Mouse (Mus musculus) natural killer cell, adult 2 months (primary cell): ENCODE measurements at regions not wholly inside any gene's neighbourhood (a gene's known extent, or its start where the extent isn't known, plus 50 kb on each side); places are given as distances from the start of the nearest gene placed in this dataset.

Source experiments
- DNase-seq, 2 experiments: peaks; one replicate each; pipeline ENCODE4 v3.0.0; 2022; ENCODE audit warnings: low spot score in 2 of 2

DNA sequence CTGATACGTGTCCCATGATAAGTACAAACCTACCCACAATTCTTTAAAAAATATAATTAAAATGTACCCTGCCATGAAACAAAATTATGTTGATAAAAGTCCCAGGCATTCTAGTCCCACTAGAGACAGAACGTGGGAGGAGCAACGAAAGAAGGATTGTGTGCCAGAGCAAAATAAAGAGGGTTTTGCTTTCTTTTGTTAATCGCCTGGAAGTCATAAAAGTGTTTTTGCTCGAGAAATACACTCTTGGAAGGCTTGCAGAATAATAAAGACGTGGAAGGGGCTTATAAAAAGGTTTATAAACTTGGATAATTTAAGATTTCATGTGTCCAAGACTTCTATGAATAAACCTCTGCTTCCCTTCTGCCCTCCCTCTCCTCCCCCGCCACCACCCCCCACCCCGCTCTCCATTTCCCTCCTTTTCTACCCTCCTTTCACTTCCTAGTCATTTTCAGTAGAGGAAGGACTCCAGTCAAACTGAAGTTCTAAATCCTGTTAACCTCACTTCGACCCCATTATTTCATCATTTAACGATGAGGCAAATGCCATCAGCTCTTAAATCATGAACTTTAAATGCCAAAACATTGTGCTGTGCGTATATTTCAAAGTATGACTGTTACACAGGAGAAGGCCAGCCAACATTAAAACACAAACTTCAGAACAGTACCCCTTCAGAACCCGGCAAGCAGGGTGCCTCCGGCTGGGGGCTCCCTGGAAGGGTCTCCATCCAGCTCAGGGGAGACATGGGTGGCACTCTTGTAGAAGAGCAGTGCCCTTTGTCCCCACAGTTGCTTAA is 54.8 kb upstream of the Cep85l start:
- no peak for DNase-seq

DNA sequence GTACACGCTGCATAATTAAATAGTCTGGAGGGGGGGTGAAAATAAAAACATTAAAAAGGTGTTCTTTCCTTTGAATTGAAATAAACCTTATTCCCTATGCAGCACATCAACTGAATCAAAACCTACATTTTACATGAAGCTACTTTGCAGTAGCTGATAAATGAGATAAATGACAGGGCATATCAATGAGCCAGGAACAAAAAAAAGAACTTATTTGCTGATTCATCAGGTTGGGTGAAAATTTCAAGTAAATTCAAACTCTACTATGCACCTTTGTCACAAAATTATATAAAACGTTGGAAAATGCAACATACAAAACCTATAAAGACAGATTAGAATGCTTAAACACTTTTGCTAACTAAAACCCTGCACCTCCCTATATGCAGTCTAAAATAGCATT is 53.0 kb upstream of the Cep85l start:
- DNase-seq: no peak

DNA sequence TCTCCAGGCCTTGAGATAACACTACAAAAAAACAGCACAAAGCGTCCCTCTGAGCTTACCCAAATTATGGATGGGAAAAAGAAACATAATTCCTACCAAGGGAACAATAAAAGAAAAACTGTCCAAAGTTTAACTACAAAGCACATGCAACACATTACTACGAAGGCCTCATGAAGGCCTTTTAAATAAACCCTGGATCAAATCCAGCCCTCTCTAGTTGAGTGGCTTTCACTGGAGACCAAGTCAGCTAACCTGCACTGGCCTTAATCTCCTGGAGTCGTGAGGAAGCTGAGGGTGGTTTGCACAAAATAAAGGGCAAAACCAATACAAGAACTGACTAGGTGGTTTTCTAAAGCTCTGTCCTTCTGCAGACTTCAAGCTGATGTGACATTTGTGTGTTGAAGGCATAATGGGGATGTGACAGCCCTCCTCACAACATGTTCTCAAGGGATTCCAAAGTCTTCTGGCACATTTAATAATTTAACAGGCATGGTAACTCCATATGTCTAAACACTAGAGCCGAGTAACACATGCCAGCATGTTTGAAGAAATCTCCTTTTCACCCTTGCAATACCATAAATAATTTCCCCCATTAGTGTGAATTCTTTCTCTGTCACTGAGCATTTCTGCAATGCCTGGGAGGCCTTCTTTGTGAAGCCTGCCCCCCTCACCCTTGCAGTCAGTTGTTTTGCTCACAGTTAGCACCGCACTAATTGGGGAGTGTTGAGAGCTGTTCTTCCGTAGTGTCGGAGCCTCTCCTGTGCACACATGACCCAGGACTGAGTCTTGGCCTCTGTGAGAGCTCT is 50.0 kb upstream of the Cep85l start:
- DNase-seq: no peak
